Mouse (Mus musculus) thymus, postnatal 25 days (tissue): Measurements from ENCODE around the gene Slc25a38.
"Not testable (repeated sequence)": the region's sequence is repeated elsewhere in the genome, so short reads cannot be mapped to it uniquely, and the experiment has no call there.

Experiments
- DNase-seq: peaks from one replicate; pipeline ENCODE4 v3.0.0; 2022

Slc25a38 gene

DNA sequence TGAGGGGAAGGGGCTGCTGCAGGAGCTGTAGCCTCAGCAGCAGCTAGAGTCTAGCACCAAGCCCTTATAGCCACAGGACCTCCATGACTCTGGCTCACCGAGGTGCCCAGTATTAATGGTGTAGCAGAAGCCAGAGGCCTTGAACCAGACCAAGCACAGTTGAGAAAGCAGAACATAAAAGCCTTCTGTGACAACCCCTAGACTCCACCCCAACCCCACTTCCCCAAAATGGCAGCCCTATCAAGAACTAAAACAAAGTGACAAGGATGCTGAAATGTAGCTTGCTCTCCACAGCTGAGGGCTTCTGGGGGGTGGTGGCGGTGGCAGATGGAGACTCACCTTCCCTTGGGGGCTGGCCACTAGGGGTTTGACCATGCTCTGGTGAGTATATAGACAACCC lies 9.0 kb upstream of the Slc25a38 start:
- DNase-seq = no peak

DNA sequence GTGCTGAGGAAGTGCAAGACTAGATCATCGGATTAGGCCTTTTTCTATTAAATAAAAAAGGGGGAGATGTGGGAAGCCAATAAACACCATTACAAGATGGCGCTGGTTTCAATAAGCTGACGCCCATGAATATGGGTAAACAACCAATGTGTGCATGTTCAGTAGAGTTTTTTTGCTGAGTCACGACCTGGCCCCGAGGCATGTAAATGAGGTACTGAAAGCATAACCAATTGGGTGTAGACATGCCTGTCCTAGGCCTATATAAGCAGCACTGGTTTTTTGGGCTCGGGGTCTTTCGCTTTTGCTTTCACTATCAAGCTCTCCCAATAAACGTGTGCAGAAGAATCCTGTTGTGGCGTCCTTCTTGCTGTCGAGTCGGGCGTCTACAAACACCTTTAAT lies 1.2 kb upstream of the Slc25a38 start:
- DNase-seq = not testable (repeated sequence)

DNA sequence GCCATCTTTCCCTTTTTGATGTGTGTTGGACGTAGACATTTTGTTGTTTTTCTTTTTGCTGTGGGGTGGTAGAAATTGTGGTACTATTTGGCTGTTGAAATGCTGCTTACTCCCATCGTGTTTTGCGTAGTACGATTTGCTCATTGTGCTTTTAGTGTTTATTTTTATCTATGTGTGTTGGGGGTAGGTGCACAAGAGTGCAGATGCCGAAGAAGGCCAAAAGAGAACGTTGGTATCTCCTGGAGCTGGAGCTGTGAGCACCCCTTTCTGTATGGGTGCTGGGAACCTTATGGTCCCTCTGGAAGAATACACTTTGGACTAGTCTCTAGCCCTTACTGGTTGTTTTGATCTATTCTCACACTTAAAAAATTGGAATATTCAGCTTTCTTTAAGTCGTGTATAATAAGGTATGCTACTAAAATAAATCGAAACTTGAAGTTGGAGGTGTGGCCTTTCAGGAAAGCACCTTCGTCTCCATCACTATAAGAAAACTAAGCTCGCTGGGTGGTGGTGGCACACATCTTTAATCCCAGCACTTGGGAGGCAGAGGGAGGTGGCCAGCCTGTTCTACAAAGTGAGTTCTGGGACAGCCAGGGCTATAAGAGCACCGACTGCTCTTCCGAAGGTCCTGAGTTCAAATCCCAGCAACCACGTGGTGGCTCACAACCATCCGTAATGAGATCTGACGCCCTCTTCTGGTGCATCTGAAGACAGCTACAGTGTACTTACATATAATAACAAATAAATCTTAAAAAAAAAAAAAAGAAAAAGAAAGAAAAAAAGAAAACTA lies 1.2 kb downstream of the Slc25a38 start:
- no peak for DNase-seq

DNA sequence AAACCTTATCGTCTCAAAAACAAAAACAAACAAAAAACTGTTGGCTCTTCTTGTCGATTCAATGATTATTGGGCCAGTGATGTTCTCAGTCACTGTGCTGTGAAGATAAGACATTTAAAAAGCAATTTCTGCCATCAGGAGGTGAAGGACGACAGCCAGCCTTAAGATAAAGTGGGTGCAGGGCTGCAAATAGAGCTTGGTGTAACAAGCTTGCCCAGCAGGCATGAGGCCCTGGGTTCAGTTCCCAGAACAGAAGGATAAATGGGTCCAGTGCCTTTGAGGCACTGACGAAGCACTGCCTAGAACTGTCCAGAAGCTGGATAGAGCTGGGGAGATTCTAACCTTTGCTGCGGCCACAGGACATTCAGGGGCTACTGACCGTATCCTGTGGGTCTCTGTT lies 2.3 kb downstream of the Slc25a38 start:
- DNase-seq = no peak

DNA sequence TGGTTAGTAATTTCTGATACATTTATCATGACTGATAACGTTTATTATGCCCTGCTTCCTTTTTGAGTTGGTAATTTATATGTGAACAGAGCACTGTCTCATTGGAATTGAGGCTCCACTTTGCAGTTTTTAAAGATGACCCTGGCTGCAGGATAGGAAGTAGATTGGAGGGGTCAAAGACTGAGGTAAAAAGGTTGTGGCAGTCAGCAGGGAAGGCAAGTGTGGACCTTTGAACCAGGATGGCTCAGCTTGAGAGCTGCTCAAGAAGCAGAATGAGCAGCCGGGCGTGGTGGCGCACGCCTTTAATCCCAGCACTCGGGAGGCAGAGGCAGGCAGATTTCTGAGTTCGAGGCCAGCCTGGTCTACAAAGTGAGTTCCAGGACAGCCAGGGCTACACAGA lies 3.3 kb downstream of the Slc25a38 start:
- no peak for DNase-seq

DNA sequence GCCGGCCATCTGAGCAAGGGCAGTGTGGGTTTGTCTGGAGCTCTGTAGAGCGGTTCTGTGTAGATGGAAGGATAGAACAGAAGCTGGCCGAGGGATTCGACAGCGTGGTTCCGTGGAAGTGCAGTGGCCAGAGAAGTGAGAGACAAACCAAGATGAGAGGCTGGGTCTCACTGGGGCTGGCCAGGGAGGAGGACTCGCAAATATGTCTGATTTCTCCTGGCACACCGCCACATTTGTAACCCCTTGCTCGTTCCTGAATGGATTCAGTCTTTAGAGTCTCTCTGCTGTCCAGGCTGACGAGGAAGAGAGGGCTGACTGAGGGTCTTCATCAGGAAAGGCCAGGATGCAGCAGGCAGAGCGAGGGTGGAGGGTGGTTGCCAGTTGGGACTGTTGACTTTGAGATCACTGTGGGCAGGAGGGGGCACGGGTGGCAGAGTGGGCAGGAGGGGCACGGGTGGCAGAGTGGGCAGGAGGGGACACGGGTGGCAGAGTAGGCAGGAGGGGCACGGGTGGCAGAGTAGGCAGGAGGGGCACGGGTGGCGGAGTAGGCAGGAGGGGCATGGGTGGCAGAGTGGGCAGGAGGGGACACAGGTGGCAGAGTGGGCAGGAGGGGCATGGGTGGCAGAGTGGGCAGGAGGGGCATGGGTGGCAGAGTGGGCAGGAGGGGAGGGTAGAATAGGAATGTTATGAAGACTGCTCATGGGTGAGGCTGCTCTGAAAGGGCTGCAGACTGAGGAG lies 4.0 kb downstream of the Slc25a38 start:
- no peak for DNase-seq

DNA sequence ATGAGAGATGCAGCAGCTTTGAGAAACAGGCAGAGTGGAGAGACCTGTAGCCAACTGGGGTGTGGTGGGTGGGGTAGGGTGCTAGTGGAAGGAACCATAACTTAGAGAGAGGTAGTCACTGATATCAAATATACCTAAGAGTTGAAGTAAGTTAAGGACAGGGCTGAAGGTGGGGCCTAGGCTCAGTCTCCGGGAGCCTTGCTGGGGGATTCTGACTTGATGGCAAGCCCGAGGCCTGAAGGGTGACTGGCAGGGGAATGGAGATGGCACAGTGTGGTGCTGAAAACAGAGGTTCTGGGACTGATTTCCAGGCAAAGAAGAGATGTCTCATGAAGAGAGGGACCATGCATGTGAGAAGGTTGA lies 4.6 kb downstream of the Slc25a38 start:
- DNase-seq = no peak

DNA sequence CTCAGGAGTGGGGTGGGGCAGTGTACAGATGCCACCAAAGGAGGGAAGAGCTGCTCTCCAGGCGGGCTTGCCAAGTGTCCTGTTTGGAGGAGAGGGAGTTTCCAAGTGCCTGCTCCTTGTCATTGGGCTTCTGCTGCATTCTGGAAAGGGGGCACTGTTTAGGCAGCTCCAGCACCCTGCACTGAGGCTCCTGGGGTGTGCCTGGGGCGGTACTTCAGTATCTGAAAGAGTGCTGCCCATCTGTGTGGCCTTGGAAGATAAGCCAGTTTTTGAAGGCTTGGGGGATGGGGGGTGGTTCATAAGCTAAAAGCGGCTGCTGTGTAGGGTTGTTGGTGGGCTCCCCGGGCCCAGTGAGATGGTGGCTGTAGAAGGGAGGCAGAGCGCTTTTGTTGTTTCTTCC lies 5.4 kb downstream of the Slc25a38 start:
- DNase-seq = no peak

DNA sequence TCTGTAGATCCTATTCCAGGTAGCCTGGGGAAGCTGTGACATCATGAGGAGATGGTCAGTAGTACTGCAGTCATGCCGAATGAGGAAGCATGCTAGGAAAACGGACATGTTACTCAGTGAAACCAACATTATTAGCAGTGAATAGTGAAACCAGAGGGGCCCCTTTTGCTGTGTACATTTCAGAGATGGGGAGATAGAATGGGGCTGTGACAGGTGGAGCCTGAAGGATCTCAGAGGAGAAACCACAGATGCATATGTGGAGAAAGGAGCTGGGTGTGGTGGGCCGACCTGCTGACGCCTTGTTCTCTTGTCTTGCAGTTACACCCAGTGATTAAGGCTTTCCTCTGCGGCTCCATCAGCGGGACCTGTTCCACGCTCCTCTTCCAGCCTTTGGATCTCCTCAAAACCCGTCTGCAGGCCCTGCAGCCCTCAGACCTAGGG lies 6.0 kb downstream of the Slc25a38 start:
- DNase-seq = no peak

DNA sequence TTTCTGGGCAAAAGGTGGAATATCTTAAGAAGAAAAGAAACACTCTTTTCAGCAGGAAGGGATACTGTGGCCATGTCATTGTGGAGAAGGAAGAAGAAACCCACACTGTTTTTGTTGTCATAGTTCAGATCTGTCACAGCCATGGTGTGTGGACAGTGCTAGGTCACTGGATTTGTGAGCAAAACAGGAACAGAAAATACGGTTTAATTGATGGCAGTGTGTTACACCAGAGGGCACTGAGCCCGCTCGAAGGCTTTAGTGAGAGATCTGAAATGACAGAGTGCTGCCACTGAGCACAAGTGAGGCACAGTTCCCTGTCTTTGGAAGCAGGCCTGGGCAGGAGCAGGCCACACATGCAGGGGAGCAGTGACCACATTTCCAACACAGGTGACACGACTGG lies 8.0 kb downstream of the Slc25a38 start:
- no peak for DNase-seq

DNA sequence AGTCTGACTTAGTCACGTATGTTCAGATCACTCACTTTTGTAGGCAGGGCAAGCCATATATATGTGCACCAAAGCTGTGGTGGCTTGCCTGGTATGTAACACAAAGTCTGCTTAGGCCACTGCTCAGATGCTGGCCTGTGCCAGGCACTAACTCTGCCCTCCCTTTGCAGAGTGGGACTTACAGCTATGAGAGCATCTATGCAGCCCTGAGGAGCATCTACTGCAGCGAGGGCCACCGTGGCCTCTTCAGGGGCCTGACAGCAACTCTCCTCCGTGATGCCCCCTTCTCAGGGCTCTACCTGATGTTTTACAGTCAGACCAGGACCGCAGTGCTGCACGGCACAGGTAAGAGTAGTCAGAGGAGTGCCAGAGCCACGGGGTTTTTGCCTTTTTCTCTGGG lies 10.3 kb downstream of the Slc25a38 start:
- no peak for DNase-seq

DNA sequence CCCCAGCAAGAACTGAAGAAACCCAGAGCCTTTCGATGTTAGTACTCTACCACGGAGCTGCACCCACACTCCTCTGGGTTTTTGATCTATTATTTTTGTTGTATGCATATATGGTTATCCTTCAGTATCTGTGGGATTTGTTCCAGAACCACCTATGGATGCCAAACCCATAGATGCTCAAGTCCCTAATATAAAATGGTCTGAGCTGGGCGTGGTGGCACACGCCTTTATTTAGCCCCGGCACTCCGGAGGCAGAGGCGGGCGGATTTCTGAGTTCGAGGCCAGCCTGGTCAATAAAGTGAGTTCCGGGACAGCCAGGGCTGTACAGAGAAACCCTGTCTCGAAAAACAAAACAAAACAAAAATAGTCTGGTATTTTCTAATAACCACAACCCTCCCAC lies 16.7 kb downstream of the Slc25a38 start:
- no peak for DNase-seq

DNA sequence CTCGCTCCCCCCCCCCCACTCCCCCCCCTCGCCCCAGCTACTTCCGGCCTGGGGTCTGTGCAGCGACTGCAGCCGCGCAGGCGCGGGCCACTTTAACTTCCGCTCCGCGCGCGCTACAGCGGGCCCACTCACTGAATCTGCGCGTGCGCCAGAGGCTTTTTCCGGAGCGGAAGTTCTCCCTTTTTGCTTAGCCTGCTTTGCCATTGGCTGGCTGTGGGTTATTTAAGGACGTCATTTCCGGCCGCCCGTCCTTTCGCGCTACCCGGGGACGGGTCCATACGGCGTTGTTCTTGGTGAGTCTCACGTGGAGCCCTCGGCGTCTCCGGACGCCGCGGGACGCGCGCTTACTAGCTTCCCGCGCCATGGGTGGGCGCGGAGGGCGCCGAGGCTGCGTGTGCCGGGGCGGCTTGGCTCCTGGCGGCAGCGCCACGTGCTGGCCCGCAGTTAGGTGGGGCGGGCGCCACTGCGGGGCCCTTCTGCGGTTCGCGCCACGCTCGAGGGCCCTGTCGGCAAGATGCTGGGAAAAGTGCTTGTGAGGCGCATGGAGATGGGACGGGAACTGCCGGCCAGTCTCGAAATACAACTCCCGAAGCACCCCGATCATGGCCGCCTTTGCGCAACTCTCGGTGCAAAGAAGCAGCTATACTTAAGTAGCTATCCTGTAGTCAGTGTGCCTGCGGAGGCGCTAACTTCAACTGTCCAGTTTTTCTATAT lies 17.5 kb downstream of the Slc25a38 start, which contains the start of gene Rpsa:
Gene Rpsa (plus strand): TSS at position 152 of the 714 bp plus-strand sequence.
- DNase-seq = peak; percentile 96

DNA sequence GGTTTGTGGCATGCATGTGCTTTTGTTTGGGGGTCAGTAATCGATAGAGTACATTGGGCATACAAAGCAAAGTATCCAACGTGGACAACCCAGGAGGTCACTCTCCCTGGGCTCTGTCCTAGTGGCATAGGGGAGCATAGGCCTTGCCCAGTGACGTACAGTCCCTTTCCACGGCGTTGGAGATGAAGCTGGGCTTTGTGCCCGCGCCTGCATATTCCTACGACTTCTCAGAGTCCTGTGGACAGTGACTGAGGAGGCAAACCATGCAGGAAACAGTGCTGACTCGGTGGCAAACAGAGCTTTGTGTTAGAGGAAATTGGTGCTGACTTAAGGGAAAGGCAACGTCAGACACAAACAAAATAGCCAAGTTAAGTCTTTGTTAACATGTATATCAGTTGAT lies 19.1 kb downstream of the Slc25a38 start:
- DNase-seq = no peak

DNA sequence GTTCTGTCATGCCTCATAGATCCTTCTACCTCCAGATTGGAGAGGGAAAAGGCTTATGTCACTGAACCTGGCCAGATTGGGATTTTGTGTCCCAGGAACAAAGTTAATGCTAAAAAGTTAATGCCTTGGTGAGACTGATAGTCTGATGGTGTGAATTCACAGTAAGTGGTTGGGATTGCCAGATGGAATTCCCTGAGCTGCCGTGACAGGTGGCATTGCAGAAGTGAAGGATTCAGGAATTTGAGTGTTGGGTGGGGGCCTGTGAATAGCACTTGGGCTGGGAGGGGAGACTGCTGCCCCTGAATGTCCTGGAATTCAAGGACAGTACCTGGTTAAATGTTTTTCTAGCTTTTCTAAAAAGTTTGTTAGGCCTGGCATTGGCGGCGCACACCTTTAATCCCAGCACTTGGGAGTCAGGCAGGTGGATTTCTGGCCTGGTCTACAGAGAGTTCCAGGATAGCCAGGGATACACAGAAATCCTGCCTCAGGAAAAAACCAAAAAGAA lies 21.7 kb downstream of the Slc25a38 start:
- DNase-seq = no peak

DNA sequence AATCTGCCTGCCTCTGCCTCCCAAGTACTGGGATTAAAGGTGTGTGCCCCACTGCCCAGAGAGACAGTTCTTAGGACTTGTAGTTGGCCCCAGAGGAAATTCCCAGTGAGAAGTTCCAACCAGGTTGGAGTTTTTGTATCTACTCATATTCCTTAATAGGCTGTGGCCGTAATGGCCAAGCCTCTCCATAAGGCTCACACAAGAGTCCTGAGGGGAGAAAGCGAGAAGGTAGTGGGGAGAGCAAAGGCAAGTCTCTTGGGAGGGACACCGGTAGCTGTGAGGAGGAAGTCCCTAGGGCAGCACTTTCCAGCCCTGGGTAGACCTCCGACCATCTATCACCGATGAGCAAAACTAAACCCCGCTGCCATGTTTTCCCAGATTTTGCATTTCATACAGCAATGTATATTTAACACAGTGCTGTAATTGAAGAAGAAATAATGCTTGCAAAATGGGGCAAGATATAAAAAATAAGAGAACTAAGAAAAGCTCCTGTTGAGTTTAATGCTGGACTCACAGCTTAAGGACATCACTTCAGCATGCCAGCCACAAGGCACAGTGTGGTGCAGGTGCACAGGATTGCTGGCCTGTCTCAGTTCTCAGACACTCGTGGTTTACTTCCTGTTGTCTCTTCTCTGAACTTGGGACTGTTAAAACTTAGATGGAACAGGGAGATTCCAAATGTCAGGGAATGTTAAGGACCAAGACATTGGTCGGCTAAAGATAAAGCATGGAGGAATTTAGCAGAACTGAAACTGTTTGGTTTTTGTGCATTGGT lies 23.0 kb downstream of the Slc25a38 start:
- no peak for DNase-seq

DNA sequence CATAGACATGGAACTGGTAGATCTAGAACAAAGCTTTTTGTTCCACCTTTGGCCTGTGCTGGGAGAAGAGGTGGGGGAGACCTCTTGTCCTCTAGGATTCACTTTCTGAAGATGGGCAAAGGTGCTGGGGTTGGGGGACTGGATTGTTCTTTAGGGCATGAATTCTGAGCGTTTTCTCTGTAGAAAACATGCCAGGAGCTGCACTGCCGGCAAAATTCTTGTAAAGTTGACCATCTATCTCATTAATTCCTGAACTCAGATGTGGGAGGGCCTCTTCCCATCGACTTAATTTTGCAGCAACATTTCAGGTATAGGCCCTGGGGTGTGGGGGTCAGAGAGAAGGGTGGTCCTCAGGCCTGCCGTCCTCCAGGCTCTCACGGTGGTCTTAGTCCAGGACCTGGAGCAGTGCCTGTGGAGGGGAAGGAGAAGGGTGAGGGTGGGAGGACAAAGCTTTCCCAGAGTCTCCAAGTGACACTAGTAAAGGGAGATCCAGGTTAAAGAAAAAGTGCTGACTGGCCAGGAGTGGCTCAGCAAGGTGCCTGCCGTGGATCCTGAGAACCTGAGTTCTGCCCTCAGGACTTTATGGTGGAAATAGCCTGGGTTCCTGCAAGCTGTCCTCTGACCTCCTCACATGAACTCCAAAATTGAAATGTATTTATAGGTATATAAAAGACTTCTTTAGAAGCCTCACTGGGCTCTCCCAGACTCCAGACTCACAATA lies 23.7 kb downstream of the Slc25a38 start:
- DNase-seq = no peak

DNA sequence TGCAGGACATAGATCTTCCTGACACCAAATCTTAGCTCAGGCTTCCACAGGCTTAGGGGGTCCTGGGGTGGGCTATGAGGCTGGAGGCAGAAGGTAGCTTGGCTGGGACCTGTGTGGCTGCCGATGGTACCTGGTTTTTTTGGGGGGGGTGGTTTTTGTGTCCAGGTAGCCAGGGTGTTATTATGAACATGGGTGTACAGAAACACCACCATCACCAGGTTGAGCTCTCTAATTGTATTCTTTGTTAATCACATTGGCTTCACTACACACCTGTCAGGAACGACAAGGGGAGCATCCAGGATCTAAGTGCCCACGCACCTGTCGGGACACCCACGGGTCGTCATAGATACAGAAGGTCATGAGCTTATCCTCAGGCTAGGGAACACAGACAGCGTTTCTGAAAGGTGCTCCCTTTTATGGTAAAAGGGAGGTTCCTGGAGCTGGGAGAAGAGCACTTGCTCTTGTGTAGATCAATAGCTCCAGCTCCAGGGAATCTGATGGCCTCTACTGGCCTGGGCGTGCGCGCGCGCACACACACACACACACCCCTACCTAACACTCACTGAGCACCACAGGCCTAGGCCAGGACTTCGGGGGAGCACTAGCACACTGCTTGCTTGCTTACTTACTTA lies 24.5 kb downstream of the Slc25a38 start:
- no peak for DNase-seq

DNA sequence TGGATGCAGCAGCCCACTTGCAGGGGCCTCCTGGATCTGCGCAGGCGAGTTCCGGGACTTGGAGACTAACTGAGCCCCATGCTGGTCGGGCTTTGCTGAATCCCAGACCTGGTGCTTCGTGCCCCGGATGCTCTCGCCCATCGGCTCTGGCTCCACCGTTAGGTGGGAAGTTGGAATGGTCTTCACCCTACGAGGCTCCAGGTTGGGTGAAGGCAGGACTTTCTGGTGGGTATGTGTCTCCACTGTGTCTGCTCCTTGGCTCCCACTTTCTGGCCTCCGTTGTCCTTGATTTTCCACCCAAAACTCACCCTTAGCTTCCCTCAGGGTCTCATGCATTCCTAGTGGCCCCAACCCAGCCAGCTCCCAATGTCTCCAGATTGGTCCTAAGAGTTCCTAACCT lies 25.3 kb downstream of the Slc25a38 start:
- DNase-seq = no peak

DNA sequence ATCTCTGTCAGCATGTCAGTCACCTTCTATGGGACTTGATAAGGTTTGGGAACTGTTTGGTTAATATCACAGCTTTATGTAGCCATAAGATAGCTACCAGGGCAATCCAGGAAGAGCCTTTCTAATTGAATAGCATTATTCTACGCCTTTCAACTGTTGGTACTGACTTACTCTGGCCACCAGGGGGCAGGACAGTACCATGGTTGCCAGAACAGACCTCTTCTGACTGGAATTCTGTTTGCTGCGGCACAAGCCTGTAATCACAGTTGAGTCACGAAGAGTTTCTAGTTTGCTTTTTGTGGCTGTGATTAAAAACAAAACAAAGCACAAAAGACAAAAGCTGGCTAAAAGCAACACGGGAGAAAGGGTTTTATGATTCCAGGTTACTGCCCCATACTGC lies 30.5 kb downstream of the Slc25a38 start:
- DNase-seq = peak; percentile 71

DNA sequence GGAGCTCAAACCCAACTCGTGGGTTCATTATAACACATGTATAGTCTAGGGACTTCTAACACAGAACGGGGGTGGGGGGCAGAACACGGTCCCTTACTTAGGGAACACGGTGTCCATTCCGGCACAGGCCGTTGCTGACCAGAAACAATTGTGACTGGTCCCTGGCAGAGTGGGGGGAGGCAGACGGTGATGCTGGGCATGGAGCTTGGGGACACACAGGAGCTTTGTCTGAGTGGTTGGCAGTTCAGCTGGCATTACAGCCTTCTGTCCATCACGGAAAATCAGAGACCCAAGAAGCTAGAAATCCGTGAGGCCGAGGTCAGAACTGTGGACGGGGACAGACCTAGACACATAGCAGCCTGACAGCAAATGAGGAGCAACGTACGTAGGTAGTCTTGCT lies 34.3 kb downstream of the Slc25a38 start:
- no peak for DNase-seq
